Mouse (Mus musculus) midbrain, embryonic 15.5 days (tissue): Measurements from ENCODE around the gene Nr2c2. TPM values are rescaled to one million over a fixed set of nuclear protein-coding genes. Genes with fewer than 3 reads are reported as not detected.

Experiments used
- ATAC-seq: fragments of 200-750 bp; cut with Nextera tagmentation; replicated peaks from 2 replicates; pipeline ENCODE4 v1.8.0; 2017; ENCODE audit warnings: moderate TSS enrichment
- H3K27ac ChIP-seq: fragments of 300-500 bp; sonication (generic); 2 replicates; pipeline ENCODE4 v1.5.1; 2015; ENCODE audit warnings: mild to moderate bottlenecking, inconsistent platforms
- H3K27me3 ChIP-seq: fragments of 300-500 bp; sonication (generic); replicated peaks from 2 replicates; pipeline ENCODE4 v1.6.1; 2015; ENCODE audit warnings: inconsistent platforms
- H3K36me3 ChIP-seq: fragments of 300-500 bp; sonication (generic); replicated peaks from 2 replicates; pipeline ENCODE4 v1.6.1; 2015; ENCODE audit warnings: inconsistent platforms
- H3K4me1 ChIP-seq: fragments of 300-500 bp; sonication (generic); 2 replicates; pipeline ENCODE4 v1.6.1; 2015; ENCODE audit warnings: inconsistent platforms
- H3K4me2 ChIP-seq: fragments of 300-500 bp; sonication (generic); 2 replicates; pipeline ENCODE4 v1.6.1; 2015; ENCODE audit warnings: inconsistent platforms, mild to moderate bottlenecking, moderate library complexity
- H3K4me3 ChIP-seq: fragments of 300-500 bp; sonication (generic); 2 replicates; pipeline ENCODE4 v1.5.1; 2015; ENCODE audit warnings: mild to moderate bottlenecking, inconsistent platforms
- H3K9ac ChIP-seq: fragments of 300-500 bp; sonication (generic); 2 replicates; pipeline ENCODE4 v1.6.1; 2015; ENCODE audit warnings: mild to moderate bottlenecking, inconsistent platforms
- H3K9me3 ChIP-seq: fragments of 300-500 bp; sonication (generic); 2 replicates; pipeline ENCODE4 v1.6.1; 2016; ENCODE audit warnings: inconsistent platforms
- WGBS: fragments of 180-500 bp; shearing (Covaris S2); methylation state at CpG from one replicate; pipeline ENCODE4 v1.1.7; 2015; ENCODE audit warnings: mixed read lengths; 5-methylcytosine and 5-hydroxymethylcytosine counted together
- polyA plus RNA-seq: library from polyadenylated mRNA; unstranded; fragments of >200 nt; fragmentation: Nextera tagmentation; extraction: Ambion mirVana; gene quantifications from 2 replicates; pipeline ENCODE4 v1.2.1, GENCODE M21; 2015

The Nr2c2 gene
- polyA plus RNA-seq, 1 experiment from 2014 or later = 40.4 TPM

DNA sequence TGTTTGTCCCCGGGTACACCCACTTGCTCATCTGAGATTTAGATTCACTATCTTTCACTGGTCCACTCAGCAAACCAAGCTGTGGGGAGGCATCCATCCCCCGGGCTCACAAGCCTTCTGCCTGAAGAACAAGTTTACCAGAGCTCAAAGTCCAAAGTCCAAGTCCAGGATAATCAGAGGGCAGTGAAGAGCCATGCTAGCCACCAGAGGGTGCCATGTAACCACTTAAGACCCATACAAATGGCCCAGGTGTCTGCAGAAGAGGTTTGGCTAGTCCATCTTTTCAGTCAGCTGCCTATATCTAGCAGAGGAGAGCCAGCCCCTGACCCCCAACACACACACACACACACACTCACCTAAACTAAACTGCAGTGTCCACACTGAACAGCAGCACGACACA is 128.3 kb downstream of the Nr2c2 start:
- Histone ChIP-seq H3K27me3 (no peaks in the 10 kb centered on the region), H3K9me3 (no peaks in the 10 kb centered on the region), H3K27ac (no peak overlapping the region), H3K9ac (no peak overlapping the region), H3K4me1 (peaks cover 5% of the 10 kb centered on the region; the same call in 1 of the 2 replicates), H3K36me3 (no peaks in the 10 kb centered on the region), H3K4me2 (no peak overlapping the region), H3K4me3 (no peak overlapping the region)
- ATAC-seq = no peak
- 50% methylated on average over 3 of the region's 3 CpGs for WGBS

DNA sequence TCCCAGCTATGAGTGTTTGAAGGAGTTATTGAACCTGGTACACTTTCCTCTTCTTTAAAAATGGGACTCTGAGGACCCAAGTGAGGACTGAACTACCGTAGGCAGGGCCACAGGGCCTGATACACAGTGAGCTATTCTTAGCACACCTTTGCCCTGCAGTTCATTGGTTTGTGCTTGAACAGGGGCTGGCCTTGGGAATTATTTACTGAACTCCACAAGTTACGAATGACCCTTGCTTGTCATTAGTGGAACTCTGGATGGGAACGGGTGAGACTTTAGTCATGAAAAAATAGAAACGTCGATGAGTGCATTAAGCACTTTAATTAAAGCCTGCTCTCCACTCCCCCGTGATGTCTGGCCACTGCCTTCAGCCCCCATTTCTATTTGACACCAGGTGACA is 130.4 kb downstream of the Nr2c2 start:
- H3K4me1 ChIP-seq = no peaks in the 10 kb centered on the region
- no peak overlapping the region for H3K9ac ChIP-seq
- no peaks in the 10 kb centered on the region for H3K9me3 ChIP-seq
- no peak overlapping the region for H3K27ac ChIP-seq
- H3K27me3 ChIP-seq = no peaks in the 10 kb centered on the region
- H3K4me3 ChIP-seq = no peak overlapping the region
- no peaks in the 10 kb centered on the region for H3K36me3 ChIP-seq
- 82% methylated on average over 6 of the region's 6 CpGs for WGBS
- no peak for ATAC-seq
- H3K4me2 ChIP-seq = no peak overlapping the region

DNA sequence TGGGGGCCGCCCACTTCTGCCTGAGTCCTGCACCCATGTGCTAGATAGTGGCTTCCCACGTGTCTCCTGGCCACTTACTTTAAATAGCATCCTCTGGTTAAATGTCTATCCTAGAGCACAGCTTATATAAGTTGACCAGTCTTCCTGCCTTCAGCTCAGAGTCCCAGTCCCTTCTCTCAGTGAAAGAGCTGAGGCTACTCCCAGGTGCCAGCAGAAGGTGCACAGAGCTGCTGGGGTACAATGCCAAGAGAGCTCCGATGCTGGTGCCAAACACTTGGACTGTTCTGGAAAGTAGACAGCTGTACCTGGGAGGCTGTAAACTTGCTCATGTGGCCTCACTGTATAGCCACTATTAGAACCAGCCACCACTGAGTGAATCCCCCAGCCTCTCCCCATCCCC is 130.8 kb downstream of the Nr2c2 start:
- WGBS = 91% methylated on average over 3 of the region's 3 CpGs
- no peak for ATAC-seq
- no peak overlapping the region for H3K9ac ChIP-seq
- H3K27me3 ChIP-seq = no peaks in the 10 kb centered on the region
- H3K9me3 ChIP-seq = no peaks in the 10 kb centered on the region
- H3K4me3 ChIP-seq = no peak overlapping the region
- H3K4me1 ChIP-seq = no peaks in the 10 kb centered on the region
- no peaks in the 10 kb centered on the region for H3K36me3 ChIP-seq
- no peak overlapping the region for H3K27ac ChIP-seq
- no peak overlapping the region for H3K4me2 ChIP-seq

Other genes starting within 250 kb of the Nr2c2 start
- 34.6 and 40.6 TPM in 2 replicates for gene Ccdc174, start 213.3 kb upstream of the Nr2c2 start, polyA plus RNA-seq
- 1.3 and 1.9 TPM in 2 replicates for gene 4930590J08Rik, start 188.6 kb upstream of the Nr2c2 start, polyA plus RNA-seq
- 10.2 and 10.4 TPM in 2 replicates for gene Fgd5, start 112.5 kb upstream of the Nr2c2 start, polyA plus RNA-seq
- gene Mrps25, start 92.6 kb downstream of the Nr2c2 start, polyA plus RNA-seq = 64.8 and 67.0 TPM in 2 replicates
- 31.3 and 39.0 TPM in 2 replicates for gene Rbsn, start 123.5 kb downstream of the Nr2c2 start, polyA plus RNA-seq
- 3.7 and 6.3 TPM in 2 replicates for gene Trh, start 153.3 kb downstream of the Nr2c2 start, polyA plus RNA-seq